Mouse (Mus musculus) liver, embryonic 13.5 days (tissue): ENCODE data around the gene Desi2. TPM values are rescaled to one million over a fixed set of nuclear protein-coding genes. Genes with fewer than 3 reads are reported as not detected.

ENCODE experiments used
- polyA plus RNA-seq: library from polyadenylated mRNA; unstranded; fragments of >200 nt; fragmentation: Nextera tagmentation; extraction: Ambion mirVana; gene quantifications from 2 replicates; pipeline ENCODE4 v1.2.1, GENCODE M21; 2015

The Desi2 gene
- polyA plus RNA-seq, 1 experiment from 2014 or later: 11.3 TPM

Other genes starting within 250 kb of the Desi2 start
- gene Catspere2, start 204.0 kb upstream of the Desi2 start, polyA plus RNA-seq: not detected in 2 replicates
- 96.7 and 119 TPM in 2 replicates for gene Cox20, start 131.7 kb downstream of the Desi2 start, polyA plus RNA-seq
- 177 and 260 TPM in 2 replicates for gene Hnrnpu, start 150.4 kb downstream of the Desi2 start, polyA plus RNA-seq
- gene Efcab2, start 218.7 kb downstream of the Desi2 start, polyA plus RNA-seq: 3.4 and 4.9 TPM in 2 replicates